Mouse (Mus musculus): ENCODE results near the gene Gm28038.

GRCm38 (mm10) chr2:30287027-30287373 is 6.2 kb downstream of the Gm28038 start:
- no peak for TF ChIP-seq CTCF (IDR thresholded peaks at IDR 0.05; ENCODE audit: borderline replicate concordance, control insufficient read depth, extremely low read depth, insufficient read depth, low read length, poor library complexity)
- no peak for TF ChIP-seq POLR2A (IDR thresholded peaks at IDR 0.05; ENCODE audit: control insufficient read depth, extremely low read depth, insufficient read depth, low read length, poor library complexity)
